Mouse (Mus musculus) left cerebral cortex, adult 18-20 months (tissue): ENCODE measurements around the gene Rftn1. TPM values are rescaled to one million over a fixed set of nuclear protein-coding genes. Genes with fewer than 3 reads are reported as not detected.

Experiments
- DNase-seq, 2 experiments: peaks; one replicate each; pipeline ENCODE4 v3.0.0; 2021 to 2022; ENCODE audit warnings: low spot score in 2 of 2, mixed read lengths in 1 of 2
- total RNA-seq, 2 experiments: library from RNA; stranded (reverse); gene quantifications; 2 replicates each; pipeline ENCODE4 v1.2.3; 2021

Rftn1 gene
- total RNA-seq, 2 experiments from 2014 or later, result 9.8 to 10.0 TPM

- DNase-seq, result no peak
Measured at GRCm38 (mm10) chr17:50033698-50034097, 156.8 kb downstream of the Rftn1 start.

- no peak for DNase-seq
Measured at GRCm38 (mm10) chr17:50031548-50032491, 158.7 kb downstream of the Rftn1 start.

DNA sequence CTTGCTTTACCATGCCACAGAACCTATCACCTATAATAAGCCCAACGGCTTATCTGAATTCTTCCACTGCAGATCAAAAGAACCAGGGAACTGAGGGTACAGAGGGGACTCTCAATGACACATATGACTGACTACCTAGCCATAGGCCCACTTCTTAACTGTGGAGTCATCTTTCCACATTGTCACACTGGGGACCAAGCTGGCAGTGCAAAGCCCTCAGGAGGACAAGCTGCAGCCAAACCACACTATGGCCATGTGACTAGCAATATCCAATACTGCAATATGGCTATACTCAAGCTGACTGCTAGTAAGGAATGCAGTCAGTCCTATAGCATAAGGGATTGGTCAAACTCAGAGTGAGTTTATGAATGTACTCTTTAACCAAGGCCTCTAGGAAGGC is 164.8 kb downstream of the Rftn1 start:
- DNase-seq, result no peak

DNA sequence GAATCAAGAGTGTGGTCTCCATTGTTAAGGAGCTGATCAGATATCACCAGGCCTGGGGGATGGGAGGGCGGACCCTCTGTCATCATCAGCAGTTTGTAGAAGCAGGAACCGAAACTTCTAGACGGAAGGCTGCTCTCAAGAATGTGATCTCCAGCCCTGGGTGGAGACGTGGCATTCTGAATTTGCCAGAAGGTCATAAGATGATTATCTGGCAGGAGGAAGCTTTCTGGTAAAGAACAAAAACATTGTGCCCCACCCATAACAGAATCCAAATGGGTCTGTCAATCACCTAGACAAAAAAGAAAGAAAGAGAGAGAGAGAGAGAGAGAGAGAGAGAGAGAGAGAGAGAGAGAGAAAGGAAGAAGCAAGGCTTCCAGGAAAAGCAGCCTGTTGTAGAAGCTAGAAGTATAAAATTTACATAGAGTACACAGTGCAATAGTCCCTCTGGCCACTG is 165.3 kb downstream of the Rftn1 start:
- DNase-seq, result no peak

- DNase-seq, result no peak
Measured at GRCm38 (mm10) chr17:50021400-50021799, 169.1 kb downstream of the Rftn1 start.

- no peak for DNase-seq
Measured at GRCm38 (mm10) chr17:50020211-50021001, 170.1 kb downstream of the Rftn1 start.

- DNase-seq, result no peak
Measured at GRCm38 (mm10) chr17:50019819-50020210, 170.7 kb downstream of the Rftn1 start.

DNA sequence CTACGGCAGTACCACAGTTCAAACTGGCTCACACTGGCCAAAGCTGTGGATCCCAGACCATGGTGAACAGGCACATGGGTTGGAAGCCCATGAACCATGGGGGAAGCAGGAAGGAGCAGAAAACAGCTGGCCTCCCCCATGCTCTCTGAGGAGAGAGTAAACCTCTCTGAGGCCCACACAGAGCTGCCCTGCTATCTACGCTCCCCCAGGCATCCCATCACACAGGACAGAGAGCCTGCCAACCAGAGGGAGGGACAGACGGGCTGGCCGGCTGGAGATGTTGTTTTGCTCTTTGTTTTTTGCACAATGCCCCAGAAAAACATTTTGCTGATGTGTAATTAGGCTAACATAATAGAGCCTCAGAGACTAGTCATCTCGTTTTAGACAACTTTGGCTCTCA is 171.4 kb downstream of the Rftn1 start:
- DNase-seq, result no peak

DNA sequence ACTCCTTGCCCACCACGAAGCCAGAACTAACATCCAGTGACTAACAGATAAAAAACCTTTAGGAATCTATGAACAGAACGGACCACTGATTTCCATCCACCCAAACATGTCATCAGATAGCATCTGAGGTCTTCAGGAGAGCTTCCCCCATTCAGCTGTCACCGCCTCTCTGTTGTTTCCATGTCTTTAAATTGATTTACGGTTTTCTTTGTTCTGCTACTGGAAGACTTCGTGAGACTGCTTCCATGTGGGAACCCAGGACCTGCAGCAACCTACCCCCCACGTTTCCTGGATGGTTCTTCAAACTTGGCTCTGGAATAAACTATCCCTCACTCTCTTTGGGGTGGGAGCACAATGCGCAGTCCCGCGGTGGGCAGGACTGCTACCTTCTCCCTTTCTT is 175.8 kb downstream of the Rftn1 start:
- DNase-seq, result no peak

DNA sequence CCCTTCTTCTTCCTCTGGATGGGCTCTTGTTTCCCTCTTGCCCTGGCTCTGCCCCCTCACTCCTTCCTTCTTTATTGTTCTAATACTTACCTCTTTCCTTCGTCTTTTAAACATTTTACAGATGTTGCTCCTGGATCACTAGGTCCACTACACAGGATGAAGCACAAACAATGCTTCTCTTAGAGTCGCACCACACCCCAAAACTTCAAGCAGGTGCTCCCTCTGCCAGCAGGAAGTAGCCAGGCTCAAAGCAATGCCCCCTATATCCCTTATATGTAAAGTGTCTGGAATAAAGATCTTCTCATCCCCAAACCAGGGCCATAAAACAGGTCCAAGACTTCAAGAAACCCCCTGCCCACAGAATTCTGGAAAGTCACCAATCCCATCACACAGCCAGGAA is 176.6 kb downstream of the Rftn1 start:
- DNase-seq, result no peak

- no peak for DNase-seq
Measured at GRCm38 (mm10) chr17:50010096-50010495, 180.4 kb downstream of the Rftn1 start.

DNA sequence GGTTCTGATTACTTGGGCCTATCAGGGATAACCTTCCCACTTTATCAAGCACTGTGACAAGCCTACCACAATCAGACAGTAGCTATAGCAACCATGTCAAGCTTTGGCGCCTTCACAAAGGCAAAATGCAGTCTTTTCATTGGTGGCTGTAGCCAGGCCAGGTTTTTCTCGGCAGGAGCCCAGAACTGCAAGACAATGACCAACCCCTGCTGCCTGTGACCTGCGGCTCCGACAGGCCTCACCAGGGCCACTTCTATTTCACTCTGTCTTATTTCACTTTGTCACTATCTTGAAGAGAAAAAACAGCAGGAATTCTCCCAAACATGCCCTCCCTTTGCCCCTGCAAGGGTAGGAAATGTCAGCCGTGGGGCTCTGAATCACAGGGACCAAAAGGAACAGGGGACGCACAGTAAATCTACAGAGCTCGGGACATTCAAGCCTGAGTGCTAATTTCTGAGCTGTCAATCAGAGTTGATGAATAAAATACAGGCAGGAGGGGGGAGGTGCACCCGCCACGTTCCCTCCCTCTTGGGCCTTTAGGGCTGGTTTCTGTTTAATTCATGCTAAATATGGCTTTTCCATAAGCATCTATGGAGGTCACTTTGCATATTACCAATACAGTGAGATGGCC is 183.6 kb downstream of the Rftn1 start:
- DNase-seq, result no peak

DNA sequence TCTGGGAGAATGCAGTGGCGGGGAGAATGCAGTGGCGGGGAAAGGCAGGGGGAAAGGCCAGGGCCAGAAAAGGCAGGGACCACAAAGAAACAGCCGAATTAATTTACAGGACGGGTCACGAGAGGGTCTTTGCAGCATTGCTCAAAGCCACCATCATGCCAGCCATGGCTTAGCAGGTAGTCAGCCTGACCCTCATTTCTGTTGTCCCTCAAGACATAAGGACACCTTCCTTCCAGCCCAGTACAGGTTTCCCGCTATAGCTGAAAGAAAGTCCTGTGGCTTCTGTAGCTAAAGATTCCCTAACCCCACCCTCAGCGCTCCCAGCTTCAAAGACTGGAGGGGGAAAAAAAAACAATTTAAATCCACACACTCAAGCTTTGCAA is 184.1 kb downstream of the Rftn1 start:
- DNase-seq, result no peak

GRCm38 (mm10) chr17:50003156-50003555 is 187.3 kb downstream of the Rftn1 start:
- no peak for DNase-seq

DNA sequence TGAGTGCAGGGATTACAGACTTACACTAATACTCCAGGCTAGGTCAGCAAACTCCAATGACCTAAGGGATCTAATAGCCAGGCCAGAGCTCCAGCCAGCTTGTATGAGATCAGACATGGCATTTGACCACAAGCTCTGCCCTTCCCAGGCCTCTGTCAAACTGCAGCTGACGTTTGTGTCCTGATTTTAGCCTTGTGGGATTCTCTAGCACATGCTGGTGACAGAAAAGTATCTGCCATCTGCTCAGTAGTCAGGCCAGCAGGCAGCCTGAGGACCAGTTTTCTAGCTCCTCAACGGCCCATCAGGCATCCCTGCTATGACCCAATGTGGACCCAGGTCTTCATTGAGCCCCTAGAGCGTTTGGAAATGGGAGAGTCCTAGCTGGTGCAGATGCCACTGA is 188.3 kb downstream of the Rftn1 start:
- no peak for DNase-seq

DNA sequence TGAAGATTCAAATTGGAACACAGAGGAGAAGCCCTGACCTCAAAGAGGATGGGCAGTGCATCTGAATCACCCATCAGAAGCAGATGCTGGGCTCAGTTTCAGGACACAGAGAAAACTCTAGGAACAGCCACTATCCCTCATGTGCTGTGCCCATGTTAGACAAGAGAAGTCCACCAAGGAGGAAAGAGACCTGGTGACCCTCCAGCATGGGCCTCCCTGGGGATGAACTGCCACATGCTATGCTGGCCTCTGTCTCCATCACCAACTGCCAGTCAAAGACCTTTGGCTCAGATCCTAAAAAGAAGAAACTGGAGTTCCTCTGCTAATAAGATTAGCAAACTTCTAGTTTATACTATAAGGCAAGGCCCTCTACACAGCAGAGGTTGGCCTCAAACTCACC is 188.7 kb downstream of the Rftn1 start:
- DNase-seq, result no peak

GRCm38 (mm10) chr17:50000580-50000979 is 189.9 kb downstream of the Rftn1 start:
- DNase-seq, result no peak

- DNase-seq, result no peak
Measured at GRCm38 (mm10) chr17:49996626-49997152, 193.8 kb downstream of the Rftn1 start.

DNA sequence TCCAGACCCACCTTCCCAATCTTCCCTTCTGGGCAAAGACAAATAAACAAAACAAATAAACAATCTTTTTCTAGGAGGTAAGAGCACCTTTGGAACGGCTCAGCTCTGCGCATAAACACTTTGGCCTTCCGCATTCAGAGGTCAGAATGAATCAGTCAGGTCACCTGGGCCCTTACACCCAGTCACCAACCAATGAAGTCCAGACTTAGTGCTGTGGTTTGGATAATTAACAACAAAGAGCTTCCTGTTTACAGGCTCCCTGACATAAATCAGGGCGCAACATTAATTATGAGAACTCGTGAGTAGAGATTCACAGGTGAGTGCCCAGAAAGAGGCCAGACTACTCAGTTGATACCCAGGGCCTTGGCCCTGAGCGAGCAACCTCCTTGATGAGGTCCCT is 194.4 kb downstream of the Rftn1 start:
- no peak for DNase-seq

DNA sequence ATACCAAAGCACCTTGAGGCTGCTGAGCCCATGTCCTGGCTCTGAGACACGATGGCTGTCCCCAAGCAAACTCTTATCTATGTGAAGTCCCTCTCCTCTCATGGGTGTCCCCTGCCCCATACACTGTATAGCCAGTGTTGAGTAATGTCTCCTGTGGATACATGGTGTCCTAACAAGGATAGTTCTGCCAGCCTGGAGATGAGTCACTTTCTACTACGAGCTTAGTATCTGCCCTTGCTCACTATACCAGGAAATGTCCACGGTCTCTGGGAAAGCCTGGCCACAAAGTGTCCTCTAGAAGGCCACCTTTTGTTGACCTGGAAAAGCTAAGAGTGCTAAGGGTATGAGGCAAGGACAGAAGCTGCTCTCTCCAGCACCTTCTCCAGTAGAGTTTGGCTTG is 195.2 kb downstream of the Rftn1 start:
- no peak for DNase-seq

- DNase-seq, result no peak
Measured at GRCm38 (mm10) chr17:49993631-49994030, 196.8 kb downstream of the Rftn1 start.
